ENCODE assay signal across 22 mouse cellular contexts in genomic region chr14:18637739-18638138, GRCm38 (mm10).
DNase-seq lines count a peak whose midpoint lies in the region; ATAC-seq and TF ChIP-seq lines count a peak whose summit lies in the region.
"Had no signal": no experiment of that assay in that cellular context is flagged by ENCODE, and none has a peak within 500 bp of the region (broad histone marks: within the 10 kb centered on the region; RNA-seq: fewer than 3 reads in every experiment).

No protein-coding gene starts in this region.

- peak; percentile 48 for DNase-seq in lung, embryonic 14.5 days
- DNase-seq in lung, postnatal 10 days = peak; percentile 74
- peak; percentile 90 for DNase-seq in lung, postnatal 36 days
- DNase-seq in thymus, adult 2 months = no peak
- no peak for DNase-seq in heart, postnatal 10 days
- no peak for DNase-seq in kidney, adult 2 months
- DNase-seq: adrenal gland, adult 2 months; adrenal gland, postnatal 14 days; cerebellum, adult 11 months; cerebellum, adult 2 months; cerebellum, adult 9-11 months; cerebellum, postnatal 25 days; gastrocnemius, postnatal 25 days; heart, adult 18-20 months had no signal

- no peaks in the 10 kb centered on the region for H3K36me3 ChIP-seq in lung, embryonic 14.5 days (ENCODE audit: insufficient read depth)
- H3K36me3 ChIP-seq in thymus, adult 2 months (ENCODE audit: control insufficient read depth, insufficient read depth, low read length) = no peaks in the 10 kb centered on the region
- H3K36me3 ChIP-seq in kidney, adult 2 months (ENCODE audit: control insufficient read depth, insufficient read depth, low read length) = no peaks in the 10 kb centered on the region
- H3K36me3 ChIP-seq: embryonic facial prominence, embryonic 12.5 days; embryonic facial prominence, embryonic 15.5 days; heart, embryonic 15.5 days; hindbrain, embryonic 12.5 days; hindbrain, embryonic 15.5 days had no signal

- H3K9me3 ChIP-seq in lung, embryonic 14.5 days (ENCODE audit: low read depth, low read length) = no peaks in the 10 kb centered on the region
- H3K9me3 ChIP-seq: embryonic facial prominence, embryonic 15.5 days; heart, embryonic 12.5 days; heart, embryonic 15.5 days; hindbrain, embryonic 12.5 days; hindbrain, embryonic 15.5 days had no signal

- no peak overlapping the region for H3K4me2 ChIP-seq in lung, embryonic 14.5 days
- H3K4me2 ChIP-seq: embryonic facial prominence, embryonic 12.5 days; embryonic facial prominence, embryonic 15.5 days; heart, embryonic 12.5 days; heart, embryonic 15.5 days; hindbrain, embryonic 12.5 days; hindbrain, embryonic 15.5 days had no signal

- no peak for TF ChIP-seq POLR2A in thymus, adult 2 months (IDR thresholded peaks at IDR 0.05; ENCODE audit: control insufficient read depth, extremely low read depth, insufficient read depth, low read length, poor library complexity)
- TF ChIP-seq POLR2A in kidney, adult 2 months (IDR thresholded peaks at IDR 0.05; ENCODE audit: low read depth, low read length) = no peak

- no peak for ATAC-seq in lung, embryonic 14.5 days (ENCODE audit: insufficient read depth)
- ATAC-seq: CD4-positive, CD25-positive, alpha-beta regulatory T cell, adult 4 months; forebrain, embryonic 14.5 days had no signal

- 59% methylated on average over 1 of the region's 1 CpGs for WGBS in lung, embryonic 14.5 days
- 97% methylated on average over 1 of the region's 1 CpGs for WGBS in thymus, adult 2 months
- 91% methylated on average over 1 of the region's 1 CpGs for WGBS in kidney, adult 2 months

- no peak overlapping the region for H3K27ac ChIP-seq in lung, embryonic 14.5 days (ENCODE audit: low read depth)
- H3K27ac ChIP-seq in thymus, adult 2 months (ENCODE audit: control insufficient read depth, insufficient read depth, low read length) = no peak overlapping the region
- H3K27ac ChIP-seq in kidney, adult 2 months (ENCODE audit: insufficient read depth, low read depth, low read length) = no peak overlapping the region
- H3K27ac ChIP-seq: embryonic facial prominence, embryonic 12.5 days; embryonic facial prominence, embryonic 15.5 days; heart, embryonic 15.5 days; hindbrain, embryonic 12.5 days; hindbrain, embryonic 15.5 days had no signal

- no peaks in the 10 kb centered on the region for H3K27me3 ChIP-seq in lung, embryonic 14.5 days (ENCODE audit: insufficient read depth, low read length)
- H3K27me3 ChIP-seq in thymus, adult 2 months (ENCODE audit: control insufficient read depth, insufficient read depth, low read length) = no peaks in the 10 kb centered on the region
- no peaks in the 10 kb centered on the region for H3K27me3 ChIP-seq in kidney, adult 2 months (replicated peaks; ENCODE audit: control insufficient read depth, insufficient read depth, low read length)
- H3K27me3 ChIP-seq: embryonic facial prominence, embryonic 12.5 days; embryonic facial prominence, embryonic 15.5 days; heart, embryonic 12.5 days; heart, embryonic 15.5 days; hindbrain, embryonic 12.5 days; hindbrain, embryonic 15.5 days had no signal

- H3K9ac ChIP-seq in lung, embryonic 14.5 days = no peak overlapping the region
- H3K9ac ChIP-seq: embryonic facial prominence, embryonic 12.5 days; embryonic facial prominence, embryonic 15.5 days; heart, embryonic 12.5 days; heart, embryonic 15.5 days; hindbrain, embryonic 12.5 days; hindbrain, embryonic 15.5 days had no signal

- no peak for TF ChIP-seq CTCF in lung, embryonic 14.5 days (IDR thresholded peaks at IDR 0.05; ENCODE audit: low read depth)
- TF ChIP-seq CTCF in thymus, adult 2 months (IDR thresholded peaks at IDR 0.05; ENCODE audit: borderline replicate concordance, control insufficient read depth, extremely low read depth, insufficient read depth, low read length, poor library complexity) = no peak
- TF ChIP-seq CTCF in kidney, adult 2 months (conservative IDR thresholded peaks at IDR 0.05; ENCODE audit: insufficient read depth, insufficient read length, low read depth, low read length) = no peak

- H3K4me3 ChIP-seq in lung, embryonic 14.5 days (ENCODE audit: low read depth, low read length) = no peak overlapping the region
- no peak overlapping the region for H3K4me3 ChIP-seq in thymus, adult 2 months (ENCODE audit: control insufficient read depth, insufficient read depth, low read length)
- no peak overlapping the region for H3K4me3 ChIP-seq in kidney, adult 2 months (ENCODE audit: insufficient read depth, low read depth, low read length)
- H3K4me3 ChIP-seq: embryonic facial prominence, embryonic 12.5 days; embryonic facial prominence, embryonic 15.5 days; heart, embryonic 12.5 days; heart, embryonic 15.5 days; hindbrain, embryonic 12.5 days; hindbrain, embryonic 15.5 days had no signal

- no peaks in the 10 kb centered on the region for H3K4me1 ChIP-seq in lung, embryonic 14.5 days (ENCODE audit: insufficient read depth)
- H3K4me1 ChIP-seq in thymus, adult 2 months (replicated peaks; ENCODE audit: control insufficient read depth, insufficient read depth, low read length) = no peaks in the 10 kb centered on the region
- H3K4me1 ChIP-seq in kidney, adult 2 months (ENCODE audit: control insufficient read depth, insufficient read depth, low read length) = peaks cover 2% of the 10 kb centered on the region; the same call in 1 of the 2 replicates
- H3K4me1 ChIP-seq: embryonic facial prominence, embryonic 12.5 days; embryonic facial prominence, embryonic 15.5 days; hindbrain, embryonic 12.5 days had no signal

- intact Hi-C loops in heart, postnatal 10 days (cut with DNase I) = no loop called here

Comparison
In these comparisons a context has a peak if more than half of its experiments do, and no peak if none do; other contexts are left out.
1. DNase-seq: peak in lung, embryonic 14.5 days (single experiment), lung, postnatal 10 days (single experiment) and lung, postnatal 36 days (single experiment); none in thymus, adult 2 months (single experiment), heart, postnatal 10 days (0 of 2) and kidney, adult 2 months (single experiment).